Mouse (Mus musculus) CH12.LX (cell line): ENCODE measurements at regions not wholly inside any gene's neighbourhood (a gene's known extent, or its start where the extent isn't known, plus 50 kb on each side); places are given as distances from the start of the nearest gene placed in this dataset.

Experiments
- DNase-seq: peaks from one replicate; pipeline ENCODE4 v3.0.0-alpha.2; 2013; ENCODE audit errors: extremely low read depth
- H3K27ac ChIP-seq: 2 replicates; pipeline ENCODE4 v1.5.1; 2012; ENCODE audit warnings: low read depth, mild to moderate bottlenecking, control low read depth, moderate library complexity; ENCODE audit not compliant: insufficient read depth
- H3K27me3 ChIP-seq: replicated peaks from 2 replicates; pipeline ENCODE3; 2012; ENCODE audit warnings: inconsistent platforms
- H3K36me3 ChIP-seq, 2 experiments: replicated peaks in 1 of 2; 2 replicates each; pipeline versions ENCODE3 to v1.6.1; 2012; ENCODE audit warnings: inconsistent platforms in 1 of 2, low read length in 1 of 2, mild to moderate bottlenecking in 1 of 2, mixed read lengths in 1 of 2, moderate library complexity in 1 of 2; ENCODE audit not compliant: control insufficient read depth in 1 of 2, insufficient read depth in 1 of 2
- H3K4me1 ChIP-seq, 2 experiments: 2 replicates each; pipeline ENCODE4 v1.6.1; 2012; ENCODE audit warnings: inconsistent platforms in 1 of 2, moderate library complexity in 1 of 2; ENCODE audit not compliant: insufficient read depth in 2 of 2, control insufficient read depth in 1 of 2
- H3K4me2 ChIP-seq: 2 replicates; pipeline ENCODE4 v1.6.1; 2012; ENCODE audit warnings: low read depth, mild to moderate bottlenecking, control low read depth; ENCODE audit not compliant: poor library complexity, insufficient read depth, severe bottlenecking
- H3K4me3 ChIP-seq, 3 experiments: fragments of 150-350 bp in 1 of 3; sonication (generic) in 1 of 3; replicated peaks in 1 of 3; 2 replicates each; pipeline versions ENCODE3 to v1.5.1; 2011 to 2012; ENCODE audit warnings: low read depth in 2 of 3, low read length in 2 of 3, mild to moderate bottlenecking in 2 of 3, moderate library complexity in 2 of 3, control low read depth in 1 of 3, improper control_type of control experiment in 1 of 3, inconsistent platforms in 1 of 3, mixed read lengths in 1 of 3; ENCODE audit not compliant: poor library complexity in 1 of 3
- H3K79me2 ChIP-seq: replicated peaks from 2 replicates; pipeline ENCODE4 v1.6.1; 2012; ENCODE audit warnings: mild to moderate bottlenecking, moderate library complexity; ENCODE audit not compliant: control insufficient read depth, poor library complexity, insufficient read depth, severe bottlenecking; ENCODE audit errors: extremely low read depth
- H3K9ac ChIP-seq: 2 replicates; pipeline ENCODE4 v1.6.1; 2012; ENCODE audit warnings: low read depth, mild to moderate bottlenecking, control low read depth, moderate library complexity; ENCODE audit not compliant: insufficient read depth
- H3K9me3 ChIP-seq: replicated peaks from 2 replicates; pipeline ENCODE3; 2012; ENCODE audit warnings: low read length, inconsistent platforms, mixed read lengths
- BHLHE40 ChIP-seq: IDR thresholded peaks from 2 replicates; pipeline ENCODE4 v1.6.1; 2011; ENCODE audit warnings: mild to moderate bottlenecking, low read depth, low read length, improper control_type of control experiment
- CHD1 ChIP-seq: IDR thresholded peaks from 2 replicates; pipeline ENCODE4 v1.6.1; 2012; ENCODE audit warnings: low read depth, low read length, improper control_type of control experiment, inconsistent platforms
- CHD2 ChIP-seq: IDR thresholded peaks from 2 replicates; pipeline ENCODE4 v1.6.1; 2011; ENCODE audit warnings: low read length, improper control_type of control experiment
- CTCF ChIP-seq, 2 experiments: IDR thresholded peaks in 1 of 2; conservative IDR thresholded peaks in 1 of 2; 2 replicates each; pipeline ENCODE4 v1.5.1; 2011 to 2012; ENCODE audit warnings: low read depth in 2 of 2, low read length in 2 of 2, improper control_type of control experiment in 1 of 2, inconsistent platforms in 1 of 2, mild to moderate bottlenecking in 1 of 2, moderate library complexity in 1 of 2
- E2F4 ChIP-seq: IDR thresholded peaks from 2 replicates; pipeline ENCODE4 v1.6.1; 2011; ENCODE audit warnings: low read depth, low read length, improper control_type of control experiment; ENCODE audit not compliant: insufficient replicate concordance
- ETS1 ChIP-seq: conservative IDR thresholded peaks from 2 replicates; pipeline ENCODE4 v1.6.1; 2012; ENCODE audit warnings: low read depth, mild to moderate bottlenecking, inconsistent platforms, low read length, improper control_type of control experiment, moderate library complexity
- GABPA ChIP-seq: IDR thresholded peaks from 2 replicates; pipeline ENCODE4 v1.6.1; 2012; ENCODE audit warnings: low read depth, low read length, improper control_type of control experiment, inconsistent platforms; ENCODE audit not compliant: insufficient replicate concordance
- IRF4 ChIP-seq: IDR thresholded peaks from 2 replicates; pipeline ENCODE4 v1.6.1; 2014; ENCODE audit warnings: low read depth, mild to moderate bottlenecking, inconsistent platforms, low read length, improper control_type of control experiment
- JUND ChIP-seq: conservative IDR thresholded peaks from 2 replicates; pipeline ENCODE4 v1.6.1; 2011; ENCODE audit warnings: low read depth, low read length, improper control_type of control experiment
- KAT2A ChIP-seq: IDR thresholded peaks from 2 replicates; pipeline ENCODE4 v1.6.1; 2012; ENCODE audit warnings: low read length, improper control_type of control experiment, inconsistent platforms; ENCODE audit not compliant: insufficient replicate concordance
- MAX ChIP-seq: IDR thresholded peaks from 2 replicates; pipeline ENCODE4 v1.6.1; 2011; ENCODE audit warnings: low read length, improper control_type of control experiment
- MEF2A ChIP-seq: IDR thresholded peaks from 2 replicates; pipeline ENCODE4 v1.6.1; 2014; ENCODE audit warnings: low read depth, mild to moderate bottlenecking, inconsistent platforms, low read length, improper control_type of control experiment, borderline replicate concordance
- MXI1 ChIP-seq: IDR thresholded peaks from 2 replicates; pipeline ENCODE4 v1.6.1; 2011; ENCODE audit warnings: mild to moderate bottlenecking, low read depth, low read length, improper control_type of control experiment
- MYC ChIP-seq: IDR thresholded peaks from 2 replicates; pipeline ENCODE4 v1.6.1; 2011; ENCODE audit warnings: low read depth, mild to moderate bottlenecking, improper control_type of control experiment, low read length
- NELFE ChIP-seq: IDR thresholded peaks from 2 replicates; pipeline ENCODE4 v1.6.1; 2011; ENCODE audit warnings: low read depth, low read length, improper control_type of control experiment
- NRF1 ChIP-seq: IDR thresholded peaks from 2 replicates; pipeline ENCODE4 v1.6.1; 2014; ENCODE audit warnings: low read depth, mild to moderate bottlenecking, inconsistent platforms, low read length, improper control_type of control experiment, moderate library complexity
- PAX5 ChIP-seq: IDR thresholded peaks from 2 replicates; pipeline ENCODE4 v1.6.1; 2012; ENCODE audit warnings: low read length, inconsistent platforms, mixed read lengths
- POLR2AphosphoS2 ChIP-seq: IDR thresholded peaks from 2 replicates; pipeline ENCODE4 v1.6.1; 2011; ENCODE audit warnings: low read depth, low read length, improper control_type of control experiment
- RAD21 ChIP-seq: IDR thresholded peaks from 2 replicates; pipeline ENCODE4 v1.6.1; 2011; ENCODE audit warnings: low read depth, mild to moderate bottlenecking, low read length, improper control_type of control experiment, moderate library complexity
- SMC3 ChIP-seq: IDR thresholded peaks from 2 replicates; pipeline ENCODE4 v1.6.1; 2011; ENCODE audit warnings: low read depth, low read length, improper control_type of control experiment
- TCF12 ChIP-seq: IDR thresholded peaks from 2 replicates; pipeline ENCODE4 v1.6.1; 2014; ENCODE audit warnings: low read depth, mild to moderate bottlenecking, inconsistent platforms, low read length, improper control_type of control experiment
- USF1 ChIP-seq: IDR thresholded peaks from 2 replicates; pipeline ENCODE4 v1.6.1; 2014; ENCODE audit warnings: low read depth, mild to moderate bottlenecking, inconsistent platforms, low read length, improper control_type of control experiment
- USF2 ChIP-seq: conservative IDR thresholded peaks from 2 replicates; pipeline ENCODE4 v1.6.1; 2011; ENCODE audit warnings: low read depth, low read length, improper control_type of control experiment
- ZC3H11A ChIP-seq: IDR thresholded peaks from 2 replicates; pipeline ENCODE4 v1.6.1; 2012; ENCODE audit warnings: low read depth, mild to moderate bottlenecking, inconsistent platforms, low read length, improper control_type of control experiment
- ZMIZ1 ChIP-seq: IDR thresholded peaks from 2 replicates; pipeline ENCODE4 v1.6.1; 2012; ENCODE audit warnings: low read depth, mild to moderate bottlenecking, inconsistent platforms, low read length, improper control_type of control experiment
- ZNF384 ChIP-seq: IDR thresholded peaks from 2 replicates; pipeline ENCODE4 v1.6.1; 2012; ENCODE audit warnings: low read depth, low read length, improper control_type of control experiment, inconsistent platforms
- dilution Hi-C: fragments of 300-500 bp; cut with MboI; formaldehyde crosslinking; loops from 2 replicates; pipeline ENCODE4 v1.14.3; 2020; ENCODE audit warnings: low sequenced_read_pairs; ENCODE audit not compliant: extremely low pct_unique_long_range_greater_than_20kb, extremely low pct_ligation_motif_present
- in situ Hi-C: fragments of 300-500 bp; cut with MboI; formaldehyde crosslinking; loops from 3 replicates; pipeline ENCODE4 v1.14.3; 2019; ENCODE audit warnings: low sequenced_read_pairs, low pct_ligation_motif_present, low pct_unique_long_range_greater_than_20kb, mixed read lengths

DNA sequence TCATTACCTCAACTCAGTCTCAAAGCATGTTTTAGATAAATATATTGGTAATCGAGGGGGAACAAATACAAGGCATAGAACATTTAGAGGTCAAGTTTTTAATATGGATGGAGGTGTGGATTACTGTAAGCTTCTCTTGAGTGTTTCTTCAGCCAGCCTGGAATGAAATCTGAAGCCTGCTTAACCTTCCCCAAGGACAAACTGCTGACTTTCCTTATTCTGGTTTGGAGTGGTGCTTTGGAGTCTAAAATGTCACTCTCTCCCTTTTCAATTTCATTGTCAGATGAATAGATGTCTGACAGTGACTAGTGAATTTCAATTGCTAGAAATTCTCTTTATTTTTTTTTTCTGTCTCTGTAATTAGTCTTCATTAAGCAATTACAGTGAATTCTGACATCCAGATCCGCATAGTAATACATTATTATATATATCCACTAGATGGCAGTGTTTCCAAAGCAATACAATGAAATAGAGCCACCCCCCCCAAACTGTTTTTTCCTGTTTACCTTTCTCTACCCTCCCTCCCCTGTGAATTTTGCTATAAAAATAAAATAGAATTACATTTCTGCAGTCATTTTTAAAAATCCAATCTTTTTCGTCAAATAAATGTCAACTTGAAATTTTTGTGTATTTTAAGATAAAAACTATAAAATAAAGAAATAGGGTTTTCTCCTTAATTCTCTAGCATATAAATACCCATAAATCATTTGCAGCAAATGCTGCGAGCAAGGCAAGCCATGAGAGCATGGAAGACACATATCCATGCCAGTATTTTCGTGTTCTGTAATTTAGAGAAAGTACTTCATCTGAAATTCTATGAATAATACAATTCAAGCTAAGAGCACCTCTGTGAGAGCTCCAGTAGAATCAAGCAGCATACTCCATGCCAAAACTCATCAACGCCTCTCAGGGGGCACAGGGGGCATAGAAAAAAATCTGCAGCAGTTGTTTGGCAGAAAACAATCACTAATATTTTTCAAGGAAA, 626.2 kb upstream of the Vrk2 start:
- Histone ChIP-seq H3K79me2 (no peaks in the 10 kb centered on the region), H3K27me3 (no peaks in the 10 kb centered on the region), H3K9ac (no peak overlapping the region), H3K36me3 (no peaks in the 10 kb centered on the region), H3K4me3 (no peak overlapping the region), H3K4me2 (no peak overlapping the region), H3K9me3 (no peaks in the 10 kb centered on the region), H3K4me1 (peaks cover 6 to 23% of the 10 kb centered on the region in 2 experiments; a peak in 3 of 4 replicates), H3K27ac (no peak overlapping the region)
- dilution Hi-C loops = no loop called here
- TF ChIP-seq MAX (no peak), ETS1 (no peak), NELFE (no peak), MXI1 (no peak), SMC3 (peak; percentile 36), BHLHE40 (no peak), ZC3H11A (no peak), USF1 (no peak), CTCF (conservative IDR thresholded peaks at IDR 0.05 in 1 of 2, IDR thresholded peaks at IDR 0.05 in 1 of 2; ENCODE audit: low read depth in 2 of 2, low read length in 2 of 2) (peak in 1 of 2 experiments; percentile 72; a peak in 3 of 4 replicates), CHD2 (no peak), MYC (no peak), ZMIZ1 (no peak), USF2 (no peak), GABPA (no peak), CHD1 (no peak), E2F4 (no peak), POLR2AphosphoS2 (no peak), PAX5 (no peak), NRF1 (no peak), MEF2A (no peak), KAT2A (no peak), JUND (no peak), RAD21 (peak; percentile 83), IRF4 (no peak), ZNF384 (no peak), TCF12 (no peak)
- peak; percentile 29 for DNase-seq
- in situ Hi-C loops = no loop called here
